Mouse (Mus musculus): ENCODE results near the gene Incenp. TPM values are rescaled to one million over a fixed set of nuclear protein-coding genes. Genes with fewer than 3 reads are reported as not detected.
"Not testable (repeated sequence)": the region's sequence is repeated elsewhere in the genome, so short reads cannot be mapped to it uniquely, and the experiment has no call there.

Gene Incenp
- total and polyA plus RNA-seq, 3 experiments, result 91.0 to 216 TPM; not detected in 1

- DNase-seq (ENCODE audit: low read depth, low spot score), result no peak
- TF ChIP-seq MAFK (IDR thresholded peaks at IDR 0.05; ENCODE audit: borderline replicate concordance, low read depth, low read length) (no peak), USF1 (IDR thresholded peaks at IDR 0.05; ENCODE audit: low read depth, low read length) (no peak), CTCF (IDR thresholded peaks at IDR 0.05 in 2 of 3, conservative IDR thresholded peaks at IDR 0.05 in 1 of 3; ENCODE audit: control insufficient read depth in 1 of 3, insufficient read depth in 1 of 3, low read depth in 2 of 3, low read length in 3 of 3, poor library complexity in 1 of 3, severe bottlenecking in 1 of 3) (no peak), TAL1 (IDR thresholded peaks at IDR 0.05; ENCODE audit: low read length) (no peak), TBP (IDR thresholded peaks at IDR 0.05; ENCODE audit: low read depth, low read length) (no peak), POLR2AphosphoS5 (IDR thresholded peaks at IDR 0.05; ENCODE audit: borderline replicate concordance, low read depth, low read length) (no peak), ZNF384 (IDR thresholded peaks at IDR 0.05; ENCODE audit: low read depth, low read length) (no peak), E2F4 (IDR thresholded peaks at IDR 0.05; ENCODE audit: borderline replicate concordance, low read depth, low read length) (no peak), JUND (IDR thresholded peaks at IDR 0.05; ENCODE audit: low read depth, low read length) (no peak), GABPA (IDR thresholded peaks at IDR 0.05; ENCODE audit: low read depth, low read length) (no peak), HCFC1 (IDR thresholded peaks at IDR 0.05; ENCODE audit: low read depth, low read length) (no peak), MXI1 (IDR thresholded peaks at IDR 0.05; ENCODE audit: low read depth, low read length) (no peak), EP300 (IDR thresholded peaks at IDR 0.05; ENCODE audit: low read depth in 1 of 2, low read length in 2 of 2) (no peak), NRF1 (IDR thresholded peaks at IDR 0.05; ENCODE audit: insufficient read depth, low read depth, low read length, poor library complexity, severe bottlenecking) (no peak)
- Histone ChIP-seq H3K4me3 (ENCODE audit: control insufficient read depth in 1 of 2, insufficient read depth in 1 of 2, low read depth in 2 of 2, low read length in 2 of 2) (no peak overlapping the region), H3K9me3 (replicated peaks; ENCODE audit: insufficient read depth, low read length) (no peaks in the 10 kb centered on the region), H3K9ac (ENCODE audit: control insufficient read depth, low read depth, low read length, poor library complexity, severe bottlenecking) (no peak overlapping the region), H3K36me3 (ENCODE audit: control insufficient read depth in 1 of 2, insufficient read depth in 2 of 2, low read length in 2 of 2) (no peaks in the 10 kb centered on the region), H3K27ac (ENCODE audit: control insufficient read depth, low read depth, low read length) (no peak overlapping the region), H3K27me3 (ENCODE audit: control insufficient read depth in 1 of 2, insufficient read depth in 2 of 2, low read length in 2 of 2) (no peaks in the 10 kb centered on the region), H3K79me2 (ENCODE audit: control insufficient read depth, insufficient read depth, low read length, poor library complexity) (no peaks in the 10 kb centered on the region), H3K4me1 (ENCODE audit: control insufficient read depth in 1 of 2, insufficient read depth in 2 of 2, low read length in 2 of 2) (no peaks in the 10 kb centered on the region)
These were observed 34.5 kb downstream of the Incenp start for GRCm38 (mm10) chr19:9864856-9865255.

GRCm38 (mm10) chr19:9860821-9861220, 38.5 kb downstream of the Incenp start:
- DNase-seq (ENCODE audit: low read depth, low spot score); H3K36me3 ChIP-seq (ENCODE audit: control insufficient read depth in 1 of 2, insufficient read depth in 2 of 2, low read length in 2 of 2); H3K9me3 ChIP-seq (replicated peaks; ENCODE audit: insufficient read depth, low read length); H3K27me3 ChIP-seq (ENCODE audit: control insufficient read depth in 1 of 2, insufficient read depth in 2 of 2, low read length in 2 of 2); H3K4me1 ChIP-seq (ENCODE audit: control insufficient read depth in 1 of 2, insufficient read depth in 2 of 2, low read length in 2 of 2); H3K79me2 ChIP-seq (ENCODE audit: control insufficient read depth, insufficient read depth, low read length, poor library complexity); H3K27ac ChIP-seq (ENCODE audit: control insufficient read depth, low read depth, low read length); H3K4me3 ChIP-seq (ENCODE audit: control insufficient read depth in 1 of 2, insufficient read depth in 1 of 2, low read depth in 2 of 2, low read length in 2 of 2); H3K9ac ChIP-seq (ENCODE audit: control insufficient read depth, low read depth, low read length, poor library complexity, severe bottlenecking): not testable (repeated sequence)

GRCm38 (mm10) chr19:9849368-9850075, 49.8 kb downstream of the Incenp start:
- not testable (repeated sequence) for H3K4me1 ChIP-seq (ENCODE audit: control insufficient read depth in 1 of 2, insufficient read depth in 2 of 2, low read length in 2 of 2); H3K9ac ChIP-seq (ENCODE audit: control insufficient read depth, low read depth, low read length, poor library complexity, severe bottlenecking); H3K4me3 ChIP-seq (ENCODE audit: control insufficient read depth in 1 of 2, insufficient read depth in 1 of 2, low read depth in 2 of 2, low read length in 2 of 2); H3K27me3 ChIP-seq (ENCODE audit: control insufficient read depth in 1 of 2, insufficient read depth in 2 of 2, low read length in 2 of 2); DNase-seq (ENCODE audit: low read depth, low spot score); H3K36me3 ChIP-seq (ENCODE audit: control insufficient read depth in 1 of 2, insufficient read depth in 2 of 2, low read length in 2 of 2); H3K27ac ChIP-seq (ENCODE audit: control insufficient read depth, low read depth, low read length); H3K79me2 ChIP-seq (ENCODE audit: control insufficient read depth, insufficient read depth, low read length, poor library complexity); H3K9me3 ChIP-seq (replicated peaks; ENCODE audit: insufficient read depth, low read length)
- peak; percentile 2; the same call in 1 of the 2 replicates for TF ChIP-seq RAD21 (IDR thresholded peaks at IDR 0.05; ENCODE audit: low read depth, low read length)
- TF ChIP-seq CTCF (IDR thresholded peaks at IDR 0.05 in 2 of 3, conservative IDR thresholded peaks at IDR 0.05 in 1 of 3; ENCODE audit: control insufficient read depth in 1 of 3, insufficient read depth in 1 of 3, low read depth in 2 of 3, low read length in 3 of 3, poor library complexity in 1 of 3, severe bottlenecking in 1 of 3), result peak in 1 of 3 experiments; percentile 16; a peak in 1 of 6 replicates
